Mouse (Mus musculus) liver, adult 2 months (tissue): ENCODE measurements at regions not wholly inside any gene's neighbourhood (a gene's known extent, or its start where the extent isn't known, plus 50 kb on each side); places are given as distances from the start of the nearest gene placed in this dataset.

Experiments used
- CTCF ChIP-seq: fragments of 200-500 bp; IDR thresholded peaks from 2 replicates; pipeline ENCODE4 v1.5.1; 2011; ENCODE audit warnings: low read depth, low read length, control low read depth
- POLR2A ChIP-seq: fragments of 200-500 bp; IDR thresholded peaks from 2 replicates; pipeline ENCODE4 v1.6.1; 2011; ENCODE audit warnings: low read length, control low read depth; ENCODE audit not compliant: insufficient read depth; ENCODE audit errors: extremely low read depth

DNA sequence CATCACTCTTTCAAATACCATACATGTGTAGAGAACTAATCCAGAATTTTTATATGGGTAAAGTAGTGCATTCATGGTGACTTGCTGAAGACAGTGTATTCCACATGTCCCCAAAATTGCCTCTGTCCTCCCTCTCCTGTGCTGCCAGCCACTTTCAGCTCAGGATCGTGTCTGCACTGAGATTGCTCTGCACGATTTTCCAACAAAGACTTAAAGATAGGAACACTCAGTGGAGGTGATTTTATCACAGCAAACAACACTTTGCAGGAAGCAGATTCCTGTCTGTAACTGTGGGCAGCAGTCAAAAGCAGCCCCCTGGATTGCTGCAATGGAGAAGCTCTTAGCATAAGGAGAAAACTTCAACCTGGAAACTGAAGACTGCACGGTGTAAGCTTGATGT, 438.8 kb downstream of the Hs3st1 start:
- no peak for TF ChIP-seq CTCF
- TF ChIP-seq POLR2A, result no peak
